Mouse (Mus musculus) adrenal gland, postnatal 25 days (tissue): Measurements from ENCODE around the gene Trp53i13. TPM values are rescaled to one million over a fixed set of nuclear protein-coding genes. Genes with fewer than 3 reads are reported as not detected.

Source experiments
- DNase-seq: peaks from one replicate; pipeline ENCODE4 v3.0.0; 2021; ENCODE audit warnings: mixed read lengths
- total RNA-seq: library from RNA; stranded (reverse); gene quantifications from 2 replicates; pipeline ENCODE4 v1.2.3, GENCODE M21; 2021

Trp53i13 gene
- total RNA-seq, 1 experiment from 2014 or later: 10.2 TPM

DNA sequence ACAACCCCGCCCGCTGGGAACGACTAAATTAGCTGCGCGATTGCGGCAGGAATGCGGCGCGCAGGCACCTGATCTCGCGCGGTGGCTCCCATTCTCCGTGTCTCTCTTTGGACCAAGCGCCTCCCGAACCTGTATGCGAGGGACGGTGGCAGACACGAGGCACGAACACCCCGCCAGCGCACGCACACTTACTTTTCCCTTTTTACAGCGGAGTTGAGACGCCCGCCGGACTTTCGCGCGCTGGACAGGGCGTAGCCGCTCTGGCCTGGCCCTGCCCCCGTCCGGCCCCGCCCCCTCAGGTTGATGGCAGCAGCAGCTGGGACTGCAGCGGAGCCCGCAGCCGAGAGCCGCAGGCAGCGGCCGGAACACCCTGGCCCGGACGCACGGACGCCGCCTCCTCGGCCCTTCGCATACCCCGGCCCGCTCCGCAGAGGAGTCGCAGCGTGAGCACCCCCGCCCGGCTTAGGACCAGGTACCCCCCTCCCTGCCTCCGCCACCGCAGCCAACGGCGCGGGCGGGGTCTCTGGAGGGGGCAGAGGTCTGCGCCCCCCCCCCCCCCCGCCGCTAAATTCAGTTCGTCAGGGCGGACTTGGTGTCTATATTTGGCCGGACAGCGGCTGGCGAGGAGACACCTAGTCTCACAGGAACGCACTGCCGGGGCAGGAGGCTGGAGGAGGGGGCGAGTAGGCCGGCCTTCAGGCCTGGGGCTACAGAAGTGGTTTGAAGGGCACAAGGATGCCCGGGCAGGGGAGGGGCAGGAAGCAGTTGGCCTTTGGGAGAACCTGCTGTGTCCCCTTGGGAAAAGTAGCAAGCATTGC, 53.3 kb downstream of the Trp53i13 start, which contains the start of gene Coro6:
Gene Coro6 (plus strand): TSS at position 129 of the 818 bp plus-strand sequence.
- peak; percentile 84 for DNase-seq

DNA sequence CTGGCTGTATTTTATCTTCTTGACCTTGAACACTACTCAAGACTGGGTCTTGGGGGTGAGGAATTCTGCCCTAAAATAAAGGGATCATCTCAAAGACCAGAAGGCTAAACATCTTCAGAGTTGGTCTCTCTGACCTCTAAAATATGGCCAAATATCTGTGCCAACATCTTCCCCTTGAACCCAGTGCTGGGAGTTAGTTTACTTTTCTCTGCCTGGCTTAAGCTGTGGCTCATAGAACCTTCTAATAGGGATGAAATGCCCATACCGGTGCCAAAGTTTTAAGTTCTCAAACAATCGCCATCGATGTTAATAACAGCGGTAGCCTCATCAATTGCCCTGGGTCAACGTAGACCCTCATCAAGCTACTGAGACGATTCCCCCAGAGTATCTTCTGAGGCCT, 53.9 kb downstream of the Trp53i13 start:
- no peak for DNase-seq

Other genes with a start within 250 kb of the Trp53i13 start
- 1.3 and 2.2 TPM in 2 replicates for gene Coro6, start 53.6 kb downstream of the Trp53i13 start, total RNA-seq
- 7.7 and 8.7 TPM in 2 replicates for gene Ankrd13b, start 26.3 kb downstream of the Trp53i13 start, total RNA-seq
- 53.8 and 55.9 TPM in 2 replicates for gene Git1, start 22.4 kb downstream of the Trp53i13 start, total RNA-seq
- 15.1 and 19.4 TPM in 2 replicates for gene Abhd15, start 859 bp downstream of the Trp53i13 start, total RNA-seq
- gene Gm10392, start 3.2 kb upstream of the Trp53i13 start, total RNA-seq: not detected in 2 replicates
- 51.4 and 60.2 TPM in 2 replicates for gene Taok1, start 91.8 kb upstream of the Trp53i13 start, total RNA-seq
- 92.9 and 94.1 TPM in 2 replicates for gene Nufip2, start 170.2 kb upstream of the Trp53i13 start, total RNA-seq
- not detected in 2 replicates for gene Cryba1, start 209.3 kb upstream of the Trp53i13 start, total RNA-seq
- 60.7 and 84.2 TPM in 2 replicates for gene Myo18a, start 247.3 kb upstream of the Trp53i13 start, total RNA-seq